Mouse (Mus musculus) testis, adult 2 months (tissue): ENCODE measurements around the gene Csmd2.

ENCODE experiments used
- CTCF ChIP-seq: fragments of 200-500 bp; IDR thresholded peaks from 2 replicates; pipeline ENCODE4 v1.5.1; 2012; ENCODE audit warnings: low read depth, mild to moderate bottlenecking, inconsistent platforms, low read length, moderate library complexity; ENCODE audit not compliant: control insufficient read depth, insufficient read depth, insufficient replicate concordance
- POLR2A ChIP-seq: fragments of 200-500 bp; IDR thresholded peaks from 2 replicates; pipeline ENCODE4 v1.6.1; 2012; ENCODE audit warnings: low read depth, mild to moderate bottlenecking, inconsistent platforms, low read length, moderate library complexity; ENCODE audit not compliant: control insufficient read depth

- TF ChIP-seq CTCF (no peak), POLR2A (no peak)
Measured at GRCm38 (mm10) chr4:128184747-128185146, 197.1 kb downstream of the Csmd2 start.
